Mouse (Mus musculus) liver, postnatal 0 days (tissue): ENCODE measurements around the gene Gucd1.

Source experiments
- CTCF ChIP-seq: sonication (generic); IDR thresholded peaks from 2 replicates; pipeline ENCODE4 v1.5.1; 2016; ENCODE audit warnings: antibody characterized with exemption, low read depth
- EP300 ChIP-seq: IDR thresholded peaks from 2 replicates; pipeline ENCODE4 v1.6.1; 2016; ENCODE audit warnings: antibody characterized with exemption, low read depth, mild to moderate bottlenecking

GRCm38 (mm10) chr10:75438132-75438810 lies 79.5 kb downstream of the Gucd1 start:
- no peak for TF ChIP-seq EP300
- no peak for TF ChIP-seq CTCF
